Mouse (Mus musculus): ENCODE results near the gene Rmnd1.

- TF ChIP-seq CTCF (IDR thresholded peaks at IDR 0.05): no peak
- no peak for TF ChIP-seq POLR2A (IDR thresholded peaks at IDR 0.05; ENCODE audit: insufficient read depth, low read depth, low read length)
Measured at GRCm38 (mm10) chr10:4473591-4473993, 41.4 kb upstream of the Rmnd1 start.
